Mouse (Mus musculus) intestine, embryonic 14.5 days (tissue): ENCODE results near the gene Mterf1a. TPM values are rescaled to one million over a fixed set of nuclear protein-coding genes. Genes with fewer than 3 reads are reported as not detected.
A peak's percentile ranks its signal among the peaks of the same experiment; 100 is the strongest.
"Not testable (repeated sequence)": the region's sequence is repeated elsewhere in the genome, so short reads cannot be mapped to it uniquely, and the experiment has no call there.

Experiments used
- ATAC-seq: fragments of 200-750 bp; cut with Nextera tagmentation; replicated peaks from 2 replicates; pipeline ENCODE4 v1.8.0; 2017; ENCODE audit warnings: low read depth, moderate number of reproducible peaks, moderate TSS enrichment, moderate library complexity; ENCODE audit not compliant: low FRiP score, low TSS enrichment
- DNase-seq: peaks from one replicate; pipeline ENCODE4 v3.0.0-alpha.2; 2018; ENCODE audit warnings: low spot score
- H3K27ac ChIP-seq: fragments of 300-500 bp; sonication (generic); 2 replicates; pipeline ENCODE4 v1.5.1; 2014; ENCODE audit warnings: low read depth, mild to moderate bottlenecking, control low read depth
- H3K27me3 ChIP-seq: fragments of 300-500 bp; sonication (generic); replicated peaks from 2 replicates; pipeline ENCODE4 v1.6.1; 2014; ENCODE audit warnings: low read length, control low read depth; ENCODE audit not compliant: control insufficient read depth, insufficient read depth
- H3K36me3 ChIP-seq: fragments of 300-500 bp; sonication (generic); 2 replicates; pipeline ENCODE4 v1.6.1; 2014; ENCODE audit warnings: low read length, control low read depth; ENCODE audit not compliant: control insufficient read depth, insufficient read depth
- H3K4me1 ChIP-seq: fragments of 300-500 bp; sonication (generic); replicated peaks from 2 replicates; pipeline ENCODE4 v1.6.1; 2014; ENCODE audit warnings: low read length, control low read depth, mixed read lengths; ENCODE audit not compliant: control insufficient read depth, insufficient read depth
- H3K4me2 ChIP-seq: fragments of 300-500 bp; sonication (generic); 2 replicates; pipeline ENCODE4 v1.6.1; 2014; ENCODE audit warnings: low read length
- H3K4me3 ChIP-seq: fragments of 300-500 bp; sonication (generic); 2 replicates; pipeline ENCODE4 v1.5.1; 2014; ENCODE audit warnings: low read depth, low read length, control low read depth, mixed read lengths
- H3K9ac ChIP-seq: fragments of 300-500 bp; sonication (generic); 2 replicates; pipeline ENCODE4 v1.6.1; 2014; ENCODE audit warnings: mild to moderate bottlenecking, low read length
- H3K9me3 ChIP-seq: fragments of 300-500 bp; sonication (generic); 2 replicates; pipeline ENCODE4 v1.6.1; 2016; ENCODE audit warnings: low read length, control low read depth; ENCODE audit not compliant: control insufficient read depth
- WGBS: fragments of 180-500 bp; shearing (Covaris S2); extraction: QIAGEN DNeasy Blood & Tissue Kit; methylation state at CpG from one replicate; pipeline ENCODE4 v1.1.7; 2014; 5-methylcytosine and 5-hydroxymethylcytosine counted together
- polyA plus RNA-seq: library from polyadenylated mRNA; unstranded; fragments of >200 nt; fragmentation: Nextera tagmentation; extraction: Ambion mirVana; gene quantifications from 2 replicates; pipeline ENCODE4 v1.2.1, GENCODE M21; 2014

The Mterf1a gene
- polyA plus RNA-seq, result 7.8 and 8.6 TPM in 2 replicates

- not testable (repeated sequence) for H3K27ac ChIP-seq, H3K27me3 ChIP-seq, H3K9me3 ChIP-seq, DNase-seq, H3K36me3 ChIP-seq, H3K4me1 ChIP-seq
- WGBS, result 3% methylated on average over 5 of the region's 47 CpGs
- Histone ChIP-seq H3K4me3 (peak within 1 kb of the TSS; percentile 49), H3K4me2 (peak within 1 kb of the TSS; percentile 63), H3K9ac (peak within 1 kb of the TSS; percentile 46)
- ATAC-seq, result peak; percentile 100
Measured at GRCm38 (mm10) chr5:3893459-3894293, at the start of gene Mterf1a. Mterf1a (minus strand) TSS chr5:3893933.

- not testable (repeated sequence) for H3K27me3 ChIP-seq, ATAC-seq, H3K4me2 ChIP-seq, H3K4me3 ChIP-seq, DNase-seq, H3K36me3 ChIP-seq, H3K9ac ChIP-seq, H3K4me1 ChIP-seq, H3K27ac ChIP-seq, H3K9me3 ChIP-seq
- WGBS, result 70% methylated on average over 4 of the region's 4 CpGs
Measured at GRCm38 (mm10) chr5:3943169-3943568, 49.4 kb upstream of the Mterf1a start.

DNA sequence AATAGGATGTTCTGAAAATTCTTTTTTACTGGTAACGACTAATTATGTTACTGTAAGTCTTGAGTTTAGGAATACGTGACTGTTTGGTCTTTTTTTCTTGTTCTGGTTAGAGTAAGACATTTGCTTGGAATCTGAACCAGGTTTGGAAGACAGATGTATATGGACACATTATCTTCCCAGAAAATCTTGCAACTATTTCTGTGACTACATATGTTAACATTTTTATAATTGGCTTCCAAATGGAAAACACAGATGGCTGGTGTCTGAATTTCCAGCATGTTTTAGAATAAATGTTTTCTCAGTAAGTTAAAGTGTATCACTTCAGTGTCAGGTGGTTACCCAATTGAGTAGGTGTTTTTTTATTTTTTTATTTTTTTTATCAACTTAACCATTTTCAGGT, 47.5 kb upstream of the Mterf1a start:
- WGBS, result 94% methylated on average over 2 of the region's 2 CpGs
- H3K9me3 ChIP-seq, result no peaks in the 10 kb centered on the region
- DNase-seq, result no peak
- H3K27ac ChIP-seq, result no peak overlapping the region
- no peaks in the 10 kb centered on the region for H3K4me1 ChIP-seq
- H3K36me3 ChIP-seq, result no peaks in the 10 kb centered on the region
- no peak overlapping the region for H3K4me3 ChIP-seq
- no peak for ATAC-seq
- H3K27me3 ChIP-seq, result no peaks in the 10 kb centered on the region
- no peak overlapping the region for H3K9ac ChIP-seq
- H3K4me2 ChIP-seq, result no peak overlapping the region

GRCm38 (mm10) chr5:3939335-3939734, 45.6 kb upstream of the Mterf1a start:
- Histone ChIP-seq H3K9ac (no peak overlapping the region), H3K4me2 (peak overlapping the region; percentile 22; the same call in 1 of the 2 replicates), H3K9me3 (no peaks in the 10 kb centered on the region), H3K4me1 (no peaks in the 10 kb centered on the region), H3K27ac (peak overlapping the region; percentile 47), H3K36me3 (no peaks in the 10 kb centered on the region), H3K27me3 (no peaks in the 10 kb centered on the region), H3K4me3 (no peak overlapping the region)
- ATAC-seq, result peak; percentile 44
- no peak for DNase-seq
- 94% methylated on average over 5 of the region's 5 CpGs for WGBS

- H3K9ac ChIP-seq, result no peak overlapping the region
- WGBS, result 71% methylated on average over 3 of the region's 3 CpGs
- no peak for DNase-seq
- H3K27me3 ChIP-seq, result no peaks in the 10 kb centered on the region
- H3K4me2 ChIP-seq, result peak overlapping the region; percentile 22; the same call in 1 of the 2 replicates
- peak; percentile 96 for ATAC-seq
- no peaks in the 10 kb centered on the region for H3K4me1 ChIP-seq
- peak overlapping the region; percentile 69 for H3K27ac ChIP-seq
- H3K4me3 ChIP-seq, result no peak overlapping the region
- H3K36me3 ChIP-seq, result no peaks in the 10 kb centered on the region
- no peaks in the 10 kb centered on the region for H3K9me3 ChIP-seq
Measured at GRCm38 (mm10) chr5:3938905-3939304, 45.2 kb upstream of the Mterf1a start.

DNA sequence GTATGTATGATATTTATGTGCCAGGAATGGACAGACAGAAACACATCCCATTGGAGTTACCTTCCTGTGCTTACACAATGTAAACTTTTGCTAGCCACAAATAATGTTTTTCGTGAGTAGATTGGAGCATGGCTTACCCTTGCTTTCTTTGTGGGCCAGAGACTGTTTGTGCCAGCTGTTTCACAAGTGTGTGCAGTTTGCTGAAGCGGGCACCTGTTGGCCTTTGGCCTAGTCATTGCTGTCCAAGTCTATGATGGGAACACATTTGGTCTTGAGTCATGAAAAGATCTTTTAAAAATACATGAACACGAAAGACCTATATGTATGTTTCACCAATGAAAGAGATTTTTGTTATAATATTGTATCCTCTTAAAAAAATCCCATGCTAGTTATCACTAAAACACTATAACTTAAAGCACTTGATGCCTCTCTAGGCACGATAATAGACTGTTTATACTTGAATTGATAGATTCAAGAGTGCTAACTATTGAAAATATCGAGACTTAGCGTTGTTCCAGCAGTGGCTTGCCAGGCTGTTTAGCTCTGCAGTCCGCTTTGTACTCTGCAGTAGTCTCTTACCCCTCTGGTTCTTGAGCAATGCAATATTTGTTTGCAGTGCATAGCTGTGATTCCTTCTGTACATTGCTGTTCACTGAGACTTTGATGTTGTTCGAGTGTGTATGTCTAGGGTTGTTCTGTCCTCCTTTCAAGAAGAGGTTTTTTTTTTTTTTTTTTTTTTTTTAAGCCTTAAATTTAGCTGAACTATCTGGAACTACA, 42.2 kb upstream of the Mterf1a start:
- ATAC-seq (no peak), DNase-seq (no peak)
- Histone ChIP-seq H3K36me3 (no peaks in the 10 kb centered on the region), H3K4me3 (no peak overlapping the region), H3K9me3 (no peaks in the 10 kb centered on the region), H3K27ac (no peak overlapping the region), H3K27me3 (no peaks in the 10 kb centered on the region), H3K9ac (no peak overlapping the region), H3K4me1 (no peaks in the 10 kb centered on the region), H3K4me2 (no peak overlapping the region)
- 77% methylated on average over 8 of the region's 8 CpGs for WGBS

GRCm38 (mm10) chr5:3935266-3935665, 41.5 kb upstream of the Mterf1a start:
- H3K9me3 ChIP-seq, result no peaks in the 10 kb centered on the region
- H3K4me2 ChIP-seq, result no peak overlapping the region
- no peak overlapping the region for H3K4me3 ChIP-seq
- no peak overlapping the region for H3K9ac ChIP-seq
- H3K4me1 ChIP-seq, result no peaks in the 10 kb centered on the region
- ATAC-seq, result no peak
- WGBS, result 83% methylated on average over 5 of the region's 5 CpGs
- H3K27me3 ChIP-seq, result no peaks in the 10 kb centered on the region
- H3K27ac ChIP-seq, result no peak overlapping the region
- DNase-seq, result no peak
- no peaks in the 10 kb centered on the region for H3K36me3 ChIP-seq

- H3K4me2 ChIP-seq, result no peak overlapping the region
- H3K4me3 ChIP-seq, result no peak overlapping the region
- no peaks in the 10 kb centered on the region for H3K9me3 ChIP-seq
- no peaks in the 10 kb centered on the region for H3K36me3 ChIP-seq
- no peak overlapping the region for H3K9ac ChIP-seq
- H3K4me1 ChIP-seq, result peaks cover 9% of the 10 kb centered on the region
- WGBS, result 90% methylated on average over 3 of the region's 3 CpGs
- DNase-seq, result no peak
- H3K27ac ChIP-seq, result no peak overlapping the region
- no peaks in the 10 kb centered on the region for H3K27me3 ChIP-seq
- ATAC-seq, result no peak
Measured at GRCm38 (mm10) chr5:3933551-3933950, 39.8 kb upstream of the Mterf1a start.
